Mouse (Mus musculus): ENCODE measurements around the gene Pcbp4.
A peak's percentile ranks its signal among the peaks of the same experiment; 100 is the strongest.

DNA sequence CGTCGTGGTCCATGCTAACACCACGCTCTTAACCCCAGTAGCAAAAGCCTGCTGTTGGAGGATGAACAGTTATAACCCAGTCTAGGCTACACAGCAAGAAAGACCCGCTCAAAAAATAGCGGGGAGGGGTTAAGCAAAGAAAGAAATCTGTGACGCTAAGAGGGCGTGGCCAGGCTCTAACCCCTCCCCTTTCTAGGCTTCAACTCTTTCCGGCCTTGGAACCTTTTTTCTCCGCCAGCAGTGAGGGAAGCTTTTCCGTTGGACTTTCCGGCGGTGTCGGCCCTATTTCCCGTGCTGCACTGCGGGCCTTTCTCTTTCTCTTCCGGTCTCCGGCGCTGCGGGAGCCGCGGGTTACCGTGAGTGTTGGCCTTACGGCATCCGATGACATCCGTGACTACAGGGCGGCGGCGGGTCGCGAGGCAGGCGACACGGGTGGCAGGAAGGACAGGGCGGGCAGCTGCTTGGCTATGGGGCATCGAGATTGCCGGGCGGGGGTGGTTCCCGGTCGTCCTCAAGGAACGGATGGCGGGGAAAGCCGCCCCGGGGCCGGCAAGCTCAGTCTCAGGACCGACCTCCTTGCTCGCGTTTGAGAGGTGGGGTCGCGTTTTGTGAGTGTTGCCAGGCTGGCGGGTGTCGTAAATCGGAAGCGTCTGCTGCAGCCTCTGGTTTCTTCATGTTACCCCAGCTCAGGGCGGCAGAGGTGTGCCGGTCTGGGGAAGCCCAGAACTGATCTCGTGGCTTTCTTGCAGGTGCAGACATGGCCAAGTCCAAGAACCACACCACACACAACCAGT lies 23.7 kb upstream of the Pcbp4 start, which contains the start of gene Rpl29:
- no peak for TF ChIP-seq CTCF (IDR thresholded peaks at IDR 0.05; ENCODE audit: low read depth)
- TF ChIP-seq EP300 (optimal IDR thresholded peaks at IDR 0.05): peak; percentile 80
